Comparison of ENCODE assay signal across 19 mouse cellular contexts in the genomic region with DNA sequence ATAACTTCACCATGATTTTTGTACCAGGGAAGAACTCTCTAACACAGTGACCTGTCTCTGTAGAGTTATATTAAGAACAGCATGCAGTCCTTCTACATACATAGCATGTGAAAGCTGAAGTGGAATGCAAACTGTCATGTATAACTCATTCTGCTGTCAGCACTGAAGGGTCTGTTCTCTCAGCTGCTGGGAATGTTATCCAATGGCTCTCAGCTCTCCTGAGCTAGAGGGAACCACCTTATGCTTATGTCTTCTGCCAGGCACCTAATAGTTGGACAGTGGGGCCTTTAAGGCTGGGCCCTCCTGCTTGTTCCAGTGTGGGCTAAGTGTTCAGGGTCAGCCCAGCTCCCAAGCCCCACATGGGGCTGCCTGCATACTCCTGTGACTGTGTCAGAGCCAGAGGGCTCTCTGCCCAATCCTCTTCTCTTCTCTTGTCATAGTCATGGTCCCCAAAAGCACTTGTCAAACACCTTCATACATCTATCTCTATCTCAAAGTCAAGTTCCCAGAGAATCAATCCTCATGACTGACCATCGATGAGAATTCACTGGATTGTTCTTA. TPM values are rescaled to one million over a fixed set of nuclear protein-coding genes. Genes with fewer than 3 reads are reported as not detected.
DNase-seq lines count a peak whose midpoint lies in the region; ATAC-seq and TF ChIP-seq lines count a peak whose summit lies in the region.
"Had no signal": no experiment of that assay in that cellular context is flagged by ENCODE, and none has a peak within 500 bp of the region (broad histone marks: within the 10 kb centered on the region; RNA-seq: fewer than 3 reads in every experiment).

No protein-coding gene starts in this region.

- no peak overlapping the region for H3K9ac ChIP-seq in heart, embryonic 13.5 days
- no peak overlapping the region for H3K9ac ChIP-seq in heart, postnatal 0 days (replicated peaks; ENCODE audit: low read depth, low read length)
- H3K9ac ChIP-seq: embryonic facial prominence, embryonic 13.5 days; forebrain, embryonic 13.5 days; hindbrain, embryonic 12.5 days had no signal

- H3K27me3 ChIP-seq in heart, embryonic 13.5 days (replicated peaks): no peaks in the 10 kb centered on the region
- H3K27me3 ChIP-seq in heart, postnatal 0 days (ENCODE audit: control insufficient read depth, insufficient read depth, low read length): no peaks in the 10 kb centered on the region
- H3K27me3 ChIP-seq: embryonic facial prominence, embryonic 13.5 days; forebrain, embryonic 13.5 days; hindbrain, embryonic 12.5 days had no signal

- H3K27ac ChIP-seq in heart, embryonic 13.5 days (replicated peaks): peak overlapping the region; percentile 86
- H3K27ac ChIP-seq in heart, postnatal 0 days (ENCODE audit: low read depth): peak overlapping the region; percentile 86
- H3K27ac ChIP-seq: embryonic facial prominence, embryonic 13.5 days; forebrain, embryonic 13.5 days; gastrocnemius, adult 2 months; hindbrain, embryonic 12.5 days; kidney, postnatal 0 days had no signal

- no peak for TF ChIP-seq CTCF in heart, postnatal 0 days (IDR thresholded peaks at IDR 0.05; ENCODE audit: low read depth)

- peaks cover 31% of the 10 kb centered on the region for H3K4me1 ChIP-seq in heart, embryonic 13.5 days
- H3K4me1 ChIP-seq in heart, postnatal 0 days (ENCODE audit: control insufficient read depth, insufficient read depth): peaks cover 15% of the 10 kb centered on the region
- H3K4me1 ChIP-seq: embryonic facial prominence, embryonic 13.5 days; forebrain, embryonic 13.5 days; hindbrain, embryonic 12.5 days had no signal

- H3K9me3 ChIP-seq in heart, embryonic 13.5 days: no peaks in the 10 kb centered on the region
- H3K9me3 ChIP-seq in heart, postnatal 0 days (replicated peaks; ENCODE audit: control insufficient read depth, low read length): no peaks in the 10 kb centered on the region
- H3K9me3 ChIP-seq: embryonic facial prominence, embryonic 13.5 days; forebrain, embryonic 13.5 days; hindbrain, embryonic 12.5 days had no signal

- H3K36me3 ChIP-seq in heart, embryonic 13.5 days: no peaks in the 10 kb centered on the region
- no peaks in the 10 kb centered on the region for H3K36me3 ChIP-seq in heart, postnatal 0 days (replicated peaks; ENCODE audit: control insufficient read depth, insufficient read depth, low read length)
- H3K36me3 ChIP-seq: embryonic facial prominence, embryonic 13.5 days; hindbrain, embryonic 12.5 days had no signal

- no peak for TF ChIP-seq EP300 in heart, postnatal 0 days (IDR thresholded peaks at IDR 0.05; ENCODE audit: low read depth)

- H3K4me2 ChIP-seq in heart, embryonic 13.5 days: peak overlapping the region; percentile 9; the same call in 1 of the 2 replicates
- 0 out of 2 replicates have a peak overlapping the region, but pooled peaks have one; percentile 9 for H3K4me2 ChIP-seq in heart, postnatal 0 days (ENCODE audit: low read depth, low read length)
- H3K4me2 ChIP-seq: embryonic facial prominence, embryonic 13.5 days; forebrain, embryonic 13.5 days; hindbrain, embryonic 12.5 days had no signal

- no peak overlapping the region for H3K4me3 ChIP-seq in heart, embryonic 13.5 days
- H3K4me3 ChIP-seq in heart, postnatal 0 days (ENCODE audit: low read depth, low read length): no peak overlapping the region
- H3K4me3 ChIP-seq: embryonic facial prominence, embryonic 13.5 days; forebrain, embryonic 13.5 days; gastrocnemius, adult 2 months; hindbrain, embryonic 12.5 days had no signal

- WGBS in heart, embryonic 13.5 days: 70% methylated on average over 1 of the region's 1 CpGs
- WGBS in heart, postnatal 0 days: 57% methylated on average over 1 of the region's 1 CpGs

- peak; percentile 86 for DNase-seq in heart, adult 11 months
- DNase-seq in heart, postnatal 36 days: no peak
- no peak for DNase-seq in heart, adult 18-20 months
- peak; percentile 63 for DNase-seq in heart, postnatal 0 days (ENCODE audit: low spot score)
- no peak for DNase-seq in heart, postnatal 4 days
- peak; percentile 18 for DNase-seq in yolk sac, embryonic 10.5 days (ENCODE audit: low spot score)
- DNase-seq: cerebellum, adult 18-20 months; cerebellum, adult 9-11 months; cerebellum, postnatal 36 days; gastrocnemius, adult 2 months; gastrocnemius, postnatal 25 days; kidney, adult 11 months had no signal

- intact Hi-C loops in heart, postnatal 36 days (cut with DNase I): no loop called here

- peak; percentile 54; the same call in 1 of the 2 replicates for ATAC-seq in heart, embryonic 13.5 days (ENCODE audit: extremely low read depth, insufficient number of reproducible peaks, low FRiP score, low TSS enrichment)
- ATAC-seq in heart, postnatal 0 days (ENCODE audit: insufficient read depth, low read depth): peak; percentile 87
- no peak for ATAC-seq in inflammation-experienced regulatory T-cells, adult 6 months
- ATAC-seq: forebrain, embryonic 13.5 days; hindbrain, embryonic 16.5 days had no signal

RNA-seq across cellular contexts. Expression of a gene that starts 22.1 kb away (rescaled TPM):
- total RNA-seq in heart, postnatal 36 days (2021): 10 to 100 TPM in 1 of 2 experiments, 1 to 10 TPM in 1; 7.9 to 11.5 TPM
- polyA plus RNA-seq in heart, embryonic 13.5 days (2015; fragmentation: Nextera tagmentation; extraction: Ambion mirVana): 2.5 and 2.9 TPM in 2 replicates
- 1 to 10 TPM; 8.7 to 9.1 TPM for total RNA-seq in heart, adult 18-20 months (2021)
- 11.4 and 22.7 TPM in 2 replicates for total RNA-seq in heart, postnatal 0 days (2014; rRNA removed; ENCODE audit: low replicate concordance)
- 2.4 and 3.0 TPM in 2 replicates for polyA plus RNA-seq in heart, postnatal 0 days (2015; fragmentation: Nextera tagmentation; extraction: Ambion mirVana)
- 10 to 100 TPM; 14.2 to 15.1 TPM for total RNA-seq in heart, postnatal 4 days (2021)
- 10 to 100 TPM in 1 of 3 experiments, 1 to 10 TPM in 2; 8.8 to 11.9 (median 9.4) TPM for polyA plus RNA-seq in inflammation-experienced regulatory T-cells, adult 6 months (2017; shearing (Covaris generic))

Comparison
In these comparisons a context has a peak if more than half of its experiments do, and no peak if none do; other contexts are left out.
1. DNase-seq: peak in heart, adult 11 months (single experiment), heart, postnatal 0 days (single experiment) and yolk sac, embryonic 10.5 days (single experiment); none in heart, postnatal 36 days (0 of 2), heart, adult 18-20 months (0 of 2) and heart, postnatal 4 days (single experiment).